Mouse (Mus musculus): ENCODE measurements at regions not wholly inside any gene's neighbourhood (a gene's known extent, or its start where the extent isn't known, plus 50 kb on each side); places are given as distances from the start of the nearest gene placed in this dataset.

GRCm38 (mm10) chr5:119355471-119355870 lies 315.0 kb upstream of the Tbx3 start:
- TF ChIP-seq CTCF (IDR thresholded peaks at IDR 0.05; ENCODE audit: low read depth) = no peak
- no peak for TF ChIP-seq EP300 (IDR thresholded peaks at IDR 0.05; ENCODE audit: low read depth)
